In the genomic region with DNA sequence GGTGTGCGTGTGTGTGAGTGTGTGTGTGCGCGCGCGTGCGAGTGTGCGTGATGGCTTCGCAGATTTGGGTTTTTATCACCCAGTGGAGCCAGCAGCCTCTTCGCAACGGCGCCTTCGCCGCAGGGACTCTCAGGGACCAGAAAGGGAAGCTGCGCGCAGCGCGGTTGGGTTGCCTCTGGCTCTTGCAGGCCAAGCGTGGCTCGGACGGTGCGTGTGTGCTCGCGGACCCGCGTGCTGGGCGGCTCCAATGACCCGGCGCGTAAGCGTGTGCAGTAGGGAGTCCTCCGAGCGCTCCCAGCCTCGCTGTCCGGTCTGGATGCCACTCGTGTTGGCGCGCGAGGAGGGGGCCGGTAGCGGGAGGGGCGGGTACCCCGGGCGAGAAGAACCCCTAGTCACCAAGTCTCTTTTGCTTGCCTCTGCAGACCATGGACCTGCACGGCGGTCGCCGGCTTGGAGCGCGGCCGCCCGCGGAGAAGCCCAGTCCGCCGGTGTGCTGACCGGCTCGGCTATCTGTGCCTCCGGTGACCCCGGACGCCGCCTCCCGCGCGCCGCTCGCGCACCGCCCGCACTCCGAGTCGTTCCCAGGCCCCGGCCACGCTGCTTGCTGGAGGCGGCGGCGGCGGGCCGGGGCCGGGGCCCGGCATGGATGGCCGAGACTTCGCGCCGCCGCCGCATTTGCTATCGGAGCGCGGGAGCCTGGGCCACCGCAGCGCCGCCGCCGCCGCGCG, we compare ENCODE assay signal across 8 mouse cellular contexts. TPM values are rescaled to one million over a fixed set of nuclear protein-coding genes. Genes with fewer than 3 reads are reported as not detected.
A peak's percentile ranks its signal among the peaks of the same experiment; 100 is the strongest.
DNase-seq lines count a peak whose midpoint lies in the region; ATAC-seq and TF ChIP-seq lines count a peak whose summit lies in the region.

No protein-coding gene starts in this region.

- WGBS in forebrain, embryonic 10.5 days = under 1% methylated on average over 95 of the region's 96 CpGs
- under 1% methylated on average over 87 of the region's 96 CpGs for WGBS in hindbrain, embryonic 13.5 days
- WGBS in limb, embryonic 14.5 days = under 1% methylated on average over 42 of the region's 96 CpGs
- WGBS in midbrain, postnatal 0 days = under 1% methylated on average over 76 of the region's 96 CpGs

- H3K36me3 ChIP-seq in forebrain, embryonic 10.5 days (replicated peaks) = peaks cover 17% of the 10 kb centered on the region
- H3K36me3 ChIP-seq in hindbrain, embryonic 13.5 days = peaks cover 8% of the 10 kb centered on the region
- 0 out of 2 replicates have a peak, but pooled peaks cover 10% of the 10 kb centered on the region for H3K36me3 ChIP-seq in limb, embryonic 14.5 days (ENCODE audit: control insufficient read depth, insufficient read depth, low read length)
- H3K36me3 ChIP-seq in midbrain, postnatal 0 days (ENCODE audit: insufficient read depth, low read length) = peaks cover 3% of the 10 kb centered on the region; the same call in 1 of the 2 replicates

- H3K9me3 ChIP-seq in forebrain, embryonic 10.5 days = no peaks in the 10 kb centered on the region
- H3K9me3 ChIP-seq in hindbrain, embryonic 13.5 days = no peaks in the 10 kb centered on the region
- no peaks in the 10 kb centered on the region for H3K9me3 ChIP-seq in limb, embryonic 14.5 days (ENCODE audit: control insufficient read depth, low read length)
- H3K9me3 ChIP-seq in midbrain, postnatal 0 days (ENCODE audit: low read length) = no peaks in the 10 kb centered on the region

- no peak for TF ChIP-seq POLR2A in limb, embryonic 14.5 days (IDR thresholded peaks at IDR 0.05; ENCODE audit: borderline replicate concordance, extremely low read depth, insufficient read depth, insufficient read length)

- H3K27me3 ChIP-seq in forebrain, embryonic 10.5 days (ENCODE audit: poor library complexity, severe bottlenecking) = peaks cover 4% of the 10 kb centered on the region; the same call in 1 of the 2 replicates
- no peaks in the 10 kb centered on the region for H3K27me3 ChIP-seq in hindbrain, embryonic 13.5 days
- H3K27me3 ChIP-seq in limb, embryonic 14.5 days (ENCODE audit: control insufficient read depth, insufficient read depth, low read length) = no peaks in the 10 kb centered on the region
- H3K27me3 ChIP-seq in midbrain, postnatal 0 days (ENCODE audit: insufficient read depth, low read length) = no peaks in the 10 kb centered on the region

- peak overlapping the region; percentile 100 for H3K9ac ChIP-seq in hindbrain, embryonic 13.5 days
- H3K9ac ChIP-seq in limb, embryonic 14.5 days (ENCODE audit: low read depth, low read length, severe bottlenecking) = peak overlapping the region; percentile 99
- H3K9ac ChIP-seq in midbrain, postnatal 0 days (replicated peaks; ENCODE audit: low read length, poor library complexity, severe bottlenecking) = peak overlapping the region; percentile 100

- TF ChIP-seq CTCF in midbrain, postnatal 0 days (IDR thresholded peaks at IDR 0.05) = no peak

- H3K4me2 ChIP-seq in hindbrain, embryonic 13.5 days = peak overlapping the region; percentile 99
- peak overlapping the region; percentile 96 for H3K4me2 ChIP-seq in limb, embryonic 14.5 days (replicated peaks; ENCODE audit: low read depth, low read length, severe bottlenecking)
- H3K4me2 ChIP-seq in midbrain, postnatal 0 days (ENCODE audit: low read depth, low read length, poor library complexity, severe bottlenecking) = peak overlapping the region; percentile 95

- peak overlapping the region; percentile 100 for H3K27ac ChIP-seq in forebrain, embryonic 10.5 days
- H3K27ac ChIP-seq in hindbrain, embryonic 13.5 days = peak overlapping the region; percentile 100
- H3K27ac ChIP-seq in limb, embryonic 14.5 days (replicated peaks; ENCODE audit: low read depth, low read length) = peak overlapping the region; percentile 83
- peak overlapping the region; percentile 99 for H3K27ac ChIP-seq in midbrain, postnatal 0 days (ENCODE audit: low read depth, low read length)

- no peak for ATAC-seq in hindbrain, embryonic 13.5 days (ENCODE audit: low FRiP score)
- no peak for ATAC-seq in limb, embryonic 14.5 days (ENCODE audit: low FRiP score, low read depth)
- no peak for ATAC-seq in midbrain, postnatal 0 days (ENCODE audit: low FRiP score)

- DNase-seq in heart, adult 18-20 months = peak; percentile 65 to 82
- no peak for DNase-seq in heart, postnatal 25 days (ENCODE audit: low spot score)
- peak; percentile 60 to 72 for DNase-seq in adrenal gland, postnatal 36 days
- DNase-seq in forebrain, embryonic 10.5 days (ENCODE audit: extremely low spot score, low spot score) = peak; percentile 79
- DNase-seq in limb, embryonic 14.5 days (ENCODE audit: low spot score) = no peak
- peak; percentile 76 for DNase-seq in midbrain, postnatal 0 days (ENCODE audit: low spot score)
- peak; percentile 25 to 37 for DNase-seq in thymus, postnatal 36 days

- peaks cover 69% of the 10 kb centered on the region for H3K4me1 ChIP-seq in forebrain, embryonic 10.5 days
- peaks cover 42% of the 10 kb centered on the region for H3K4me1 ChIP-seq in hindbrain, embryonic 13.5 days (replicated peaks)
- H3K4me1 ChIP-seq in limb, embryonic 14.5 days (ENCODE audit: control insufficient read depth, insufficient read depth, low read length) = peaks cover 41% of the 10 kb centered on the region
- peaks cover 18% of the 10 kb centered on the region for H3K4me1 ChIP-seq in midbrain, postnatal 0 days (ENCODE audit: insufficient read depth, low read length)

- peak overlapping the region; percentile 96 for H3K4me3 ChIP-seq in forebrain, embryonic 10.5 days
- peak overlapping the region; percentile 95 for H3K4me3 ChIP-seq in hindbrain, embryonic 13.5 days
- peak overlapping the region; percentile 83 for H3K4me3 ChIP-seq in limb, embryonic 14.5 days (replicated peaks; ENCODE audit: low read length)
- peak overlapping the region; percentile 97 for H3K4me3 ChIP-seq in midbrain, postnatal 0 days (ENCODE audit: low read depth, low read length)

- intact Hi-C loops in heart, postnatal 25 days (cut with DNase I) = loop anchor here (1.0 to 5.0 kb wide), 2 partner anchors 49 to 111 kb away; a partner anchor contains a TSS

RNA-seq across cellular contexts. Expression of a gene that starts 3.9 kb away (rescaled TPM):
- 1 to 10 TPM; 3.5 to 5.0 TPM for total RNA-seq in heart, adult 18-20 months (2021)
- total RNA-seq in heart, postnatal 25 days (2021) = 1 to 10 TPM; 7.8 to 8.3 TPM
- 10 to 100 TPM; 17.5 TPM for total RNA-seq in adrenal gland, postnatal 36 days (2021)
- 13.7 and 16.1 TPM in 2 replicates for polyA plus RNA-seq in forebrain, embryonic 10.5 days (2016; fragmentation: Nextera tagmentation; extraction: Ambion mirVana)
- 13.6 and 17.0 TPM in 2 replicates for polyA plus RNA-seq in hindbrain, embryonic 13.5 days (2015; fragmentation: Nextera tagmentation; extraction: Ambion mirVana)
- 22.9 and 28.3 TPM in 2 replicates for polyA plus RNA-seq in limb, embryonic 14.5 days (2012; rRNA removed)
- polyA plus RNA-seq in limb, embryonic 14.5 days (2014; fragmentation: Nextera tagmentation; extraction: Ambion mirVana) = 14.0 and 14.9 TPM in 2 replicates
- 39.9 and 49.8 TPM in 2 replicates for total RNA-seq in midbrain, postnatal 0 days (2014; rRNA removed)
- polyA plus RNA-seq in midbrain, postnatal 0 days (2015; fragmentation: Nextera tagmentation; extraction: Ambion mirVana) = 5.9 and 9.5 TPM in 2 replicates

Comparison
In these comparisons a context has a peak if more than half of its experiments do, and no peak if none do; other contexts are left out.
1. DNase-seq: peak in heart, adult 18-20 months (2 of 2), adrenal gland, postnatal 36 days (2 of 2), forebrain, embryonic 10.5 days (single experiment), midbrain, postnatal 0 days (single experiment) and thymus, postnatal 36 days (2 of 2); none in heart, postnatal 25 days (single experiment) and limb, embryonic 14.5 days (single experiment).
2. Peak in every context shown above with its lines, with median percentiles within 50 percentile points of each other: H3K27ac ChIP-seq, H3K4me3 ChIP-seq, H3K4me2 ChIP-seq and H3K9ac ChIP-seq.